Mouse (Mus musculus) thymus, adult 2 months (tissue): ENCODE data around the gene Ier5. TPM values are rescaled to one million over a fixed set of nuclear protein-coding genes. Genes with fewer than 3 reads are reported as not detected.

Source experiments
- DNase-seq: peaks from one replicate; pipeline ENCODE4 v3.0.0; 2021
- H3K27ac ChIP-seq: fragments of 200-500 bp; 2 replicates; pipeline ENCODE4 v1.5.1; 2012; ENCODE audit warnings: low read length, control low read depth; ENCODE audit not compliant: control insufficient read depth, insufficient read depth
- H3K27me3 ChIP-seq: fragments of 200-500 bp; 2 replicates; pipeline ENCODE4 v1.6.1; 2012; ENCODE audit warnings: mild to moderate bottlenecking, low read length, moderate library complexity, mixed read lengths; ENCODE audit not compliant: control insufficient read depth, insufficient read depth
- H3K36me3 ChIP-seq: fragments of 200-500 bp; 2 replicates; pipeline ENCODE4 v1.6.1; 2012; ENCODE audit warnings: mild to moderate bottlenecking, low read length, moderate library complexity; ENCODE audit not compliant: control insufficient read depth, insufficient read depth
- H3K4me1 ChIP-seq: fragments of 200-500 bp; replicated peaks from 2 replicates; pipeline ENCODE4 v1.6.1; 2012; ENCODE audit warnings: low read length; ENCODE audit not compliant: control insufficient read depth, insufficient read depth
- H3K4me3 ChIP-seq: fragments of 200-500 bp; 2 replicates; pipeline ENCODE4 v1.5.1; 2012; ENCODE audit warnings: mild to moderate bottlenecking, low read length, control low read depth, moderate library complexity; ENCODE audit not compliant: control insufficient read depth, insufficient read depth
- CTCF ChIP-seq: fragments of 200-500 bp; IDR thresholded peaks from 2 replicates; pipeline ENCODE4 v1.5.1; 2012; ENCODE audit warnings: mild to moderate bottlenecking, control low read depth, low read length, moderate library complexity, borderline replicate concordance; ENCODE audit not compliant: control insufficient read depth, poor library complexity, insufficient read depth; ENCODE audit errors: extremely low read depth
- POLR2A ChIP-seq: fragments of 200-500 bp; IDR thresholded peaks from 2 replicates; pipeline ENCODE4 v1.6.1; 2012; ENCODE audit warnings: mild to moderate bottlenecking, low read length, control low read depth, moderate library complexity; ENCODE audit not compliant: control insufficient read depth, poor library complexity, insufficient read depth; ENCODE audit errors: extremely low read depth
- WGBS: fragments of 180-500 bp; shearing (Covaris S2); methylation state at CpG from one replicate; pipeline ENCODE4 v1.1.7; 2018; 5-methylcytosine and 5-hydroxymethylcytosine counted together
- polyA plus RNA-seq: library from polyadenylated mRNA; depleted of rRNA; stranded (reverse); fragments of >200 nt; gene quantifications from 2 replicates; pipeline ENCODE4 v1.2.3, GENCODE M21; 2012

Gene Ier5
- polyA plus RNA-seq, 1 experiment, result 37.2 TPM

DNA sequence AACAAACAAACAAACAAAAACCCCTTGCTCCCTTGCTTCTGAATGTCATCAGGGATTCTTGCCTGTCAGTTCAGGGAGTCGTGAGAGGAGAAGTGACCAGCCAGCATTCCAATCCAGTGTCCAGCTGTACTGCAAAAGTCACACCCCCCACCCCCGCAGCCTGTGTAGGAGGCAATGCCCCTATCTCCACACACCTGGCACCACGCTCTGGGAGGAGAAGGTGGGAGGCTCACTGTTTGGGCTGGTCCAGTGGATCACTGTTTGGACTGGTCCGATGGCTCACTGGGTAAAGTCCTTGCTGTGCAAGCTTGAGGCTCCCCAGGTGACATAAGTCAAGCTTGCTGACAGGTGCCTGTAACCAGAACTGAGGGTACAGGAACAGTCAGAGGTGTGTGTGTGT lies 12.7 kb upstream of the Ier5 start:
- H3K27me3 ChIP-seq, result no peaks in the 10 kb centered on the region
- 98% methylated on average over 4 of the region's 4 CpGs for WGBS
- no peak overlapping the region for H3K27ac ChIP-seq
- no peaks in the 10 kb centered on the region for H3K36me3 ChIP-seq
- H3K4me3 ChIP-seq, result no peak overlapping the region
- H3K4me1 ChIP-seq, result 0 out of 2 replicates have a peak, but pooled peaks cover 2% of the 10 kb centered on the region
- no peak for DNase-seq
- no peak for TF ChIP-seq POLR2A
- no peak for TF ChIP-seq CTCF

DNA sequence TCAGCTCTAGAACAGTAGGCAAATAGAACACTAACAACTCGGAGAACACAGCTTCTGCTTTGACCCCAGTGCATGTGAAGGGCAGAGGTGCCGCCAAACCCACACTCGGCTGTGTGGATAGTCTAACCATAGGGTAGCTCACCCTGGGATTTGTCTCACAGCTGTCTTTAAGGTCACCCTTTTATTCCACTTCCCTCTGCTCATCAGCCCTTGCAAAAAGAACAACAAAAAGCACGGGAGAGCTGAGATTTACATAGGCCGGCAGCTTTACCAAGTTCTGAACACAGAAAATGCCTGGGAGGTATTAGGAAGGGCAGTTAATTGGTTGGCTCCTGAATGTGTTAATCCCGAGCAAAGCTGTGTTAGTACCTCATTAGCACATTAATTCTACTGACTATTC lies 12.1 kb upstream of the Ier5 start:
- H3K4me1 ChIP-seq, result 0 out of 2 replicates have a peak, but pooled peaks cover 2% of the 10 kb centered on the region
- H3K4me3 ChIP-seq, result no peak overlapping the region
- WGBS, result 95% methylated on average over 6 of the region's 6 CpGs
- H3K27ac ChIP-seq, result no peak overlapping the region
- TF ChIP-seq CTCF (no peak), POLR2A (no peak)
- H3K36me3 ChIP-seq, result no peaks in the 10 kb centered on the region
- H3K27me3 ChIP-seq, result no peaks in the 10 kb centered on the region
- DNase-seq, result no peak

- no peak for DNase-seq
- Histone ChIP-seq H3K4me1 (0 out of 2 replicates have a peak, but pooled peaks cover 2% of the 10 kb centered on the region), H3K36me3 (no peaks in the 10 kb centered on the region), H3K27ac (no peak overlapping the region), H3K4me3 (no peak overlapping the region), H3K27me3 (no peaks in the 10 kb centered on the region)
- no peak for TF ChIP-seq CTCF
- no peak for TF ChIP-seq POLR2A
- WGBS, result 68% methylated on average over 18 of the region's 18 CpGs
These were observed 10.2 kb upstream of the Ier5 start for GRCm38 (mm10) chr1:155109387-155110350.

GRCm38 (mm10) chr1:155108412-155108811 lies 9.0 kb upstream of the Ier5 start:
- no peak for TF ChIP-seq POLR2A
- no peak for TF ChIP-seq CTCF
- Histone ChIP-seq H3K4me3 (no peak overlapping the region), H3K27ac (no peak overlapping the region), H3K4me1 (0 out of 2 replicates have a peak, but pooled peaks cover 2% of the 10 kb centered on the region), H3K36me3 (no peaks in the 10 kb centered on the region), H3K27me3 (no peaks in the 10 kb centered on the region)
- WGBS, result 64% methylated on average over 4 of the region's 4 CpGs
- DNase-seq, result no peak

DNA sequence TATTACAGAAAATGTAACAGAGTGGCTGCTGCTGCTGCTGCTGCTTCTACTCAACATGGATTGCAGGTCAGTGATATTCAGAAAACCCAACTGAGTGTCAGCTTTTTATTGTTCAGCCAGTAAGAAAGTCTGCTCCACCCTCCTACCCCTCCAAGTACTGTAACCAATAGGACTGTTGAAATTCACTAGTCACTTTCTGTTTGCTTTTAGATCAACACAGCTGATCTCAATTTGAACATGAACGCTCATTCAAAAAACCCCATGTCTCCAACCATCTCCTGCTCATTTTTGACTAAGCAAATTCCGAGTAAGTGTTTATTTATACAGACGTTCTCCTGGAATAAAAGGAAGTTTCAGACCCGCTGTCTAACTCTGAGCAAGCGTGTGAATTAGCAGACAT lies 8.4 kb upstream of the Ier5 start:
- no peaks in the 10 kb centered on the region for H3K36me3 ChIP-seq
- H3K27me3 ChIP-seq, result no peaks in the 10 kb centered on the region
- 0 out of 2 replicates have a peak, but pooled peaks cover 2% of the 10 kb centered on the region for H3K4me1 ChIP-seq
- TF ChIP-seq POLR2A (no peak), CTCF (no peak)
- 62% methylated on average over 5 of the region's 5 CpGs for WGBS
- H3K4me3 ChIP-seq, result no peak overlapping the region
- no peak for DNase-seq
- no peak overlapping the region for H3K27ac ChIP-seq

DNA sequence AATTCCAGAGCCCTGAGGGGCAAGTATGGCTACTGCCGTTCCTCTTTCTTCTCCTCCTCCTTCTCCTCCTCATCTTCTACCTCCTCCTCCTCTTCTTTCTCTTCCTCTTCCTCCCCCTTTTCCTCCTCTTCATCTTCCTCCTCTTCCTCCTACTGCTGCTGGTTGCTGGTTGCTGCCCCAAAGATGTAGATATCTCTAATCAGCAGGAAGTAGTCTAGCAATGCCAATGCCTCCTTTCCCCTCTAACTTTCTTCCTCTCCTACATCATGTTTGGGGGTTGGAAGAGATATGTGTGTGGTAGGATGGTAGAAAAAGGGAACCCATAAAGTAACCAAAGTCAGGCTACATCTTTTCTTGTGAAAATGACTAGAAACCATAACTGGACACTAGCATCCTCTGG lies 6.9 kb upstream of the Ier5 start:
- TF ChIP-seq CTCF, result no peak
- no peak for TF ChIP-seq POLR2A
- DNase-seq, result no peak
- H3K36me3 ChIP-seq, result no peaks in the 10 kb centered on the region
- H3K27me3 ChIP-seq, result no peaks in the 10 kb centered on the region
- 86% methylated on average over 1 of the region's 1 CpGs for WGBS
- H3K27ac ChIP-seq, result no peak overlapping the region
- no peak overlapping the region for H3K4me3 ChIP-seq
- H3K4me1 ChIP-seq, result 0 out of 2 replicates have a peak, but pooled peaks cover 2% of the 10 kb centered on the region
